Mouse (Mus musculus) intestine, embryonic 15.5 days (tissue): Measurements from ENCODE around the gene 4931423N10Rik. TPM values are rescaled to one million over a fixed set of nuclear protein-coding genes. Genes with fewer than 3 reads are reported as not detected.
"Not testable (repeated sequence)": the region's sequence is repeated elsewhere in the genome, so short reads cannot be mapped to it uniquely, and the experiment has no call there.

Experiments
- ATAC-seq: fragments of 200-750 bp; cut with Nextera tagmentation; 2 replicates; pipeline ENCODE4 v1.8.0; 2017; ENCODE audit warnings: moderate TSS enrichment, moderate library complexity
- H3K27ac ChIP-seq: fragments of 300-500 bp; sonication (generic); 2 replicates; pipeline ENCODE4 v1.5.1; 2015; ENCODE audit warnings: mild to moderate bottlenecking, inconsistent platforms
- H3K27me3 ChIP-seq: fragments of 300-500 bp; sonication (generic); replicated peaks from 2 replicates; pipeline ENCODE4 v1.6.1; 2015; ENCODE audit warnings: inconsistent platforms
- H3K36me3 ChIP-seq: fragments of 300-500 bp; sonication (generic); 2 replicates; pipeline ENCODE4 v1.6.1; 2015; ENCODE audit warnings: inconsistent platforms
- H3K4me1 ChIP-seq: fragments of 300-500 bp; sonication (generic); replicated peaks from 2 replicates; pipeline ENCODE4 v1.6.1; 2015; ENCODE audit warnings: inconsistent platforms
- H3K4me2 ChIP-seq: fragments of 300-500 bp; sonication (generic); replicated peaks from 2 replicates; pipeline ENCODE4 v1.6.1; 2015; ENCODE audit warnings: mild to moderate bottlenecking, inconsistent platforms
- H3K4me3 ChIP-seq: fragments of 300-500 bp; sonication (generic); replicated peaks from 2 replicates; pipeline ENCODE4 v1.5.1; 2015; ENCODE audit warnings: inconsistent platforms
- H3K9ac ChIP-seq: fragments of 300-500 bp; sonication (generic); 2 replicates; pipeline ENCODE4 v1.6.1; 2015; ENCODE audit warnings: inconsistent platforms
- H3K9me3 ChIP-seq: fragments of 300-500 bp; sonication (generic); 2 replicates; pipeline ENCODE4 v1.6.1; 2016; ENCODE audit warnings: inconsistent platforms
- WGBS: fragments of 180-500 bp; shearing (Covaris S2); methylation state at CpG from one replicate; pipeline ENCODE4 v1.1.7; 2015; 5-methylcytosine and 5-hydroxymethylcytosine counted together
- polyA plus RNA-seq: library from polyadenylated mRNA; unstranded; fragments of >200 nt; fragmentation: Nextera tagmentation; extraction: Ambion mirVana; gene quantifications from 2 replicates; pipeline ENCODE4 v1.2.1, GENCODE M21; 2015

The 4931423N10Rik gene
- polyA plus RNA-seq = not detected in 2 replicates

- no peaks in the 10 kb centered on the region for H3K36me3 ChIP-seq
- no peak within 1 kb of the TSS for H3K27ac ChIP-seq
- 75% methylated on average over 15 of the region's 15 CpGs for WGBS
- no peak within 1 kb of the TSS for H3K4me2 ChIP-seq
- ATAC-seq = no peak
- H3K27me3 ChIP-seq = no peaks in the 10 kb centered on the region
- H3K4me3 ChIP-seq = no peak within 1 kb of the TSS
- H3K4me1 ChIP-seq = no peaks in the 10 kb centered on the region
- no peaks in the 10 kb centered on the region for H3K9me3 ChIP-seq
- no peak within 1 kb of the TSS for H3K9ac ChIP-seq
These were observed at the start of gene 4931423N10Rik for GRCm38 (mm10) chr2:23207070-23207526. Gene 4931423N10Rik, plus strand, starts transcription at chr2:23207476.

DNA sequence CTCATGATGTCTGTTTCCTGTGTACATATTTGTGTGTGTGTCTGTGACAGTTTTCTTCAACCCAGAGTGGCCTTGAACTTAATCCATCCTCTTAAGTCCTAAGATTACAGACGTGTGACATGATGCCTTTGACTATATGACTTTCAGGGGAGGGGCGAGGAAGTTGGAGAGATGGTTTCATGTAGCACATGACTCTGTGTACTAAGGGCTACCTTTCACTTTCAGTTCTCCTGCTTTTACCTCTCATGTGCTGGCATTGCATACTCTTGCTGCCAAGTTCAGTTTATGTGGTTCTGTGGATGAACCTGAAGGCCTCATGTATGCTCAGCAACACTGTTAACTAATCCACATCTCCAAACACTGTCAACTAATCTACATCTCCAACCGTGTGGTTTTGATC is 35.0 kb upstream of the 4931423N10Rik start:
- no peak for ATAC-seq
- H3K27ac ChIP-seq = no peak overlapping the region
- peaks cover 22% of the 10 kb centered on the region for H3K36me3 ChIP-seq
- no peak overlapping the region for H3K4me3 ChIP-seq
- H3K4me1 ChIP-seq = no peaks in the 10 kb centered on the region
- no peak overlapping the region for H3K4me2 ChIP-seq
- no peaks in the 10 kb centered on the region for H3K9me3 ChIP-seq
- no peaks in the 10 kb centered on the region for H3K27me3 ChIP-seq
- WGBS = 79% methylated on average over 3 of the region's 3 CpGs
- H3K9ac ChIP-seq = no peak overlapping the region

DNA sequence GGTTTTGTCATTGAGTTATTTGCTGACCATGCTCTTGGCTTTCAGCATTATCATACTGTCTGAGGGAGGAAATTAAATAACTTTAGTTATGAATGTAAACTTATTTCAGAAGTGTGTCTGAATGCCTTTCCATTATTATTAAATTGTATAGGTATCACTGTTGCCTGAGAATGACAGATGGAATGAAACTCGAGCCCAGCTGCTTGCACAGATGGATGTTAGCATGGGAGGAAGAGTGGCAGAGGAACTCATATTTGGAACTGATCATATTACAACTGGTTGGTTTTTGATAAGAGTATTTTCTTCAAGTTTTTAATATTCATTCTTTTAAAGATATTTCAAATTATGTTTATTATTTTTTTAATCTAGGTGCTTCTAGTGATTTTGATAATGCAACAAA is 12.9 kb upstream of the 4931423N10Rik start:
- 0 out of 2 replicates have a peak, but pooled peaks cover 6% of the 10 kb centered on the region for H3K36me3 ChIP-seq
- no peaks in the 10 kb centered on the region for H3K4me1 ChIP-seq
- no peak overlapping the region for H3K9ac ChIP-seq
- H3K27ac ChIP-seq = no peak overlapping the region
- 85% methylated on average over 1 of the region's 1 CpGs for WGBS
- no peak for ATAC-seq
- H3K4me2 ChIP-seq = no peak overlapping the region
- no peaks in the 10 kb centered on the region for H3K27me3 ChIP-seq
- H3K9me3 ChIP-seq = no peaks in the 10 kb centered on the region
- H3K4me3 ChIP-seq = no peak overlapping the region

DNA sequence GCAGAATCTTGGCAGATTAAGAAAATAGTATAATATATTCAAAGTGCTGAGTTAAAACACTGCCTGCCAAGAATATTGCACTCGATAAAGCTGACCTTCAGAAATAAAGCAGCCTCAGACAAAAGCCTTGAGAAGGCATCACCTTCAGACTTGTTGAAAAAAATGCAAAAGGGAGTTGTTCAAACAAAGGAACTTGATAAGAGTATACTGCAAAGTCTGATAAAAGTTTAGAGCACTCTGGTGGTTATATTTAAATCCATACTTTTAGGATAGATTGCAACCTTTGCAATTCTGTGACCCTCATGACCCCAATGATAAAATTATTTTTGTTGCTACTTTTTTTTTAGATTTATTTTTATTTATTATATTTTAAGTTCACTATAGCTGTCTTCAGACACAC is 6.2 kb upstream of the 4931423N10Rik start:
- 58% methylated on average over 1 of the region's 1 CpGs for WGBS
- no peak overlapping the region for H3K4me2 ChIP-seq
- H3K27me3 ChIP-seq = no peaks in the 10 kb centered on the region
- H3K36me3 ChIP-seq = 0 out of 2 replicates have a peak, but pooled peaks cover 4% of the 10 kb centered on the region
- H3K4me3 ChIP-seq = no peak overlapping the region
- H3K9ac ChIP-seq = no peak overlapping the region
- no peak overlapping the region for H3K27ac ChIP-seq
- no peaks in the 10 kb centered on the region for H3K9me3 ChIP-seq
- H3K4me1 ChIP-seq = no peaks in the 10 kb centered on the region
- ATAC-seq = no peak

- no peak for ATAC-seq
- WGBS = 63% methylated on average over 15 of the region's 15 CpGs
- H3K27ac ChIP-seq = no peak overlapping the region
These were observed 4.2 kb upstream of the 4931423N10Rik start for GRCm38 (mm10) chr2:23202900-23203670.

DNA sequence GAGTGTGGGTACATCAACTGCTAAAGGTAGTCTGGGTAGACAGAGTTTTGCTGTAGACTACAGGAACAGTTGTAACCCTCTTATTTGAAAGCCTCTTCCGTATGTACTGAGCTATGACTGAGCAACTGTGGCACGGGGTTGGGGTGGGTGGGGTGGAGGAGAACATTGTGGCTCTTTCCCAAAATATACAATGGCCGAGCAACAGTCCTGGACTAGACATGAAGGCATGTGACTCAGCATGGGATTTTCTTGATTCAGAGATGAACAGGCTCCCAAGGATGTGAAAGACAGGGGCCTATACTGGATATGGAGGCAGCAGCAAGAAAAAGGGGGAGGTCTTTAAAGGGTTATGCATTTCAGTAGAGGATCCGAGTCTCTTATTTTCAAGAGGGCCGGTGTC is 6.4 kb downstream of the 4931423N10Rik start:
- Histone ChIP-seq H3K9me3 (no peaks in the 10 kb centered on the region), H3K4me1 (no peaks in the 10 kb centered on the region), H3K27ac (no peak overlapping the region), H3K4me2 (no peak overlapping the region), H3K27me3 (no peaks in the 10 kb centered on the region), H3K9ac (no peak overlapping the region), H3K36me3 (no peaks in the 10 kb centered on the region), H3K4me3 (no peak overlapping the region)
- no peak for ATAC-seq
- 84% methylated on average over 5 of the region's 5 CpGs for WGBS

More at GRCm38 (mm10) chr2:23202900-23203670, 4.2 kb upstream of the 4931423N10Rik start:
- Histone ChIP-seq H3K9me3 (no peaks in the 10 kb centered on the region), H3K36me3 (0 out of 2 replicates have a peak, but pooled peaks cover 4% of the 10 kb centered on the region), H3K9ac (no peak overlapping the region), H3K27me3 (no peaks in the 10 kb centered on the region), H3K4me1 (no peaks in the 10 kb centered on the region), H3K4me3 (no peak overlapping the region), H3K4me2 (no peak overlapping the region)

GRCm38 (mm10) chr2:23225199-23225598 is 17.9 kb downstream of the 4931423N10Rik start:
- Histone ChIP-seq H3K9ac (no peak overlapping the region), H3K36me3 (no peaks in the 10 kb centered on the region), H3K4me3 (no peak overlapping the region), H3K9me3 (no peaks in the 10 kb centered on the region), H3K4me2 (no peak overlapping the region), H3K27ac (no peak overlapping the region), H3K4me1 (no peaks in the 10 kb centered on the region), H3K27me3 (no peaks in the 10 kb centered on the region)
- WGBS = 64% methylated on average over 7 of the region's 7 CpGs
- ATAC-seq = no peak

GRCm38 (mm10) chr2:23228463-23228862 is 21.2 kb downstream of the 4931423N10Rik start:
- H3K9me3 ChIP-seq = no peaks in the 10 kb centered on the region
- 65% methylated on average over 2 of the region's 2 CpGs for WGBS

DNA sequence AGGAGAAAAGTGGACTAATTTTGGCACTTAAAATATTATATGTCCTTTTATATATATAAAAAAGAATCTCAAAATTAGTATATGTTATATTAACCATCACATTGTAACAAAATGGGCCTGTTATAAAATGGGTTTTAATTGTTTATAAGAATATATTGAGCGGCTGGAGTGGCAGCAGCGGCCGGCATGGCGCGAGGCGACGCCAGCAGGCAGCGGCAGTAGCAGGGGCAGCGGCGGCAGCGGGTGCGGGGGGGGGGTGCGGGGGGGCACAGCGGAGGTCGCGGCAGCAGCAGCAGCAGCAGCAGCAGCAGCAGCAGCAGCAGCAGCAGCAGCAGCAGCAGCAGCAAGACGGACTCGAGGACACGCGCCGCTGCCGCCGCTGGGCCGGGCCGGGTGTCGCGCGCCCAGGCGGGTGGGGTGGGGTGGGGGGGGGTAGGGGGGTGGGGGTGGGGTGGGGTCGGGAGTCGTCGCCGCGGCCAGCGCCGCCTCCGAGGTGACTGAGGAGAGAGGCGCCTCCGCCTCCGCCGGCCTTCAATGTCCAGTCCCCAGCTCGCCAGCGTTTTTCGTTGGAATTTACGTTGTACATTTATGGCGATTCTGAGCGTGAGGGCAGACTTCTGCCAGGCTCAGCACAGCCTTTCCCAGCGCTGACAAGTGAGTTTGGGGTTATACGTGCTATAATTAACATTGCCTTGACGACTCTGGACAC is 26.9 kb downstream of the 4931423N10Rik start:
- Histone ChIP-seq H3K4me2 (peak overlapping the region; percentile 80), H3K9me3 (no peaks in the 10 kb centered on the region), H3K4me3 (peak overlapping the region; percentile 40), H3K27ac (no peak overlapping the region), H3K36me3 (no peaks in the 10 kb centered on the region), H3K4me1 (no peaks in the 10 kb centered on the region), H3K9ac (no peak overlapping the region), H3K27me3 (no peaks in the 10 kb centered on the region; the same call in 1 of the 2 replicates)
- ATAC-seq = peak; percentile 71
- under 1% methylated on average over 33 of the region's 50 CpGs for WGBS

More at GRCm38 (mm10) chr2:23228463-23228862, 21.2 kb downstream of the 4931423N10Rik start:
- no peaks in the 10 kb centered on the region for H3K4me1 ChIP-seq
- no peak for ATAC-seq
- H3K4me2 ChIP-seq = no peak overlapping the region
- no peaks in the 10 kb centered on the region; the same call in 1 of the 2 replicates for H3K27me3 ChIP-seq
- no peak overlapping the region for H3K27ac ChIP-seq
- H3K36me3 ChIP-seq = no peaks in the 10 kb centered on the region
- no peak overlapping the region for H3K4me3 ChIP-seq
- H3K9ac ChIP-seq = no peak overlapping the region

DNA sequence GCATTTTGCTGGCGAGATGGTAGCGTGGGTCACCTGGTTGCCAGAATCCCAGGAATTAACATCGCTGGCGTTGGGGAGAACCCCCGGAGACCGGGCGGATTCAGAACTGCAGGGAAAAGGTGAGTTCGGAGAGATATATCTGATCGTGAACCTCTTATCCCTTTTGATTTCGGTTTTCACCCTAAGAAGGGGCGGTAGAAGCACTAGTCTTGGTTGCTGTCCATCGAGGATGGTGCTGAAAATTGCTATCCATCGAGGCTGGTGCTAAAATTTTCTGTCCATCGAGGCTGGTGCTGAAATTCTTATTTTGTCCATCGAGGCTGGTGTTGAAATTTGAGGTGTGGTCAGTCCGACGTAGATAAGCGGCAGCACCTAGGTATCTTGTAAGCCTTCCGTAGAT is 83.7 kb downstream of the 4931423N10Rik start:
- not testable (repeated sequence) for H3K27me3 ChIP-seq, H3K4me2 ChIP-seq, H3K36me3 ChIP-seq, H3K27ac ChIP-seq, H3K9ac ChIP-seq, H3K4me1 ChIP-seq, ATAC-seq, H3K4me3 ChIP-seq, H3K9me3 ChIP-seq
- WGBS = 43% methylated on average over 19 of the region's 19 CpGs

DNA sequence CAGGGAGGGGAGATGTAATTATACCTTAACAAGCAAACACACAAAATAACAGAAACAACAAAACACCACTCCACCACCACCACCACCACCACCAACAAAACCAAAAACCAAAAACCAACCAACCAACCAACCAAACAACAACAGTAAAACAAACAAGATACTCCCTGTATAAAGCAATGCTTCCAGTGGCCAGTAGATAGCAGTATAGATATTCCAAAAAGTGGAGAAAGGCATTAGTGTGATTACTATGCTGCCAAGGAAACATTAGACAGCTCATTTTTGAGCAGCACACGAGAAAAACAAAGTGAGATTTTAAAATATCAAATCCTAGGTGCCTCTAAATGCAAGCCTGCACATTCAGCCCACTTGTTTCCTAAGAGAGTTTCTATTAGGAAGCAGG is 107.6 kb downstream of the 4931423N10Rik start:
- H3K27ac ChIP-seq = no peak overlapping the region
- H3K4me3 ChIP-seq = no peak overlapping the region
- no peak for ATAC-seq
- no peaks in the 10 kb centered on the region for H3K27me3 ChIP-seq
- H3K36me3 ChIP-seq = no peaks in the 10 kb centered on the region
- no peak overlapping the region for H3K9ac ChIP-seq
- WGBS = 5% methylated on average over 1 of the region's 1 CpGs
- no peaks in the 10 kb centered on the region for H3K9me3 ChIP-seq
- no peak overlapping the region for H3K4me2 ChIP-seq
- no peaks in the 10 kb centered on the region for H3K4me1 ChIP-seq
